13 mouse cellular contexts compared by ENCODE assay signal in the genomic region with DNA sequence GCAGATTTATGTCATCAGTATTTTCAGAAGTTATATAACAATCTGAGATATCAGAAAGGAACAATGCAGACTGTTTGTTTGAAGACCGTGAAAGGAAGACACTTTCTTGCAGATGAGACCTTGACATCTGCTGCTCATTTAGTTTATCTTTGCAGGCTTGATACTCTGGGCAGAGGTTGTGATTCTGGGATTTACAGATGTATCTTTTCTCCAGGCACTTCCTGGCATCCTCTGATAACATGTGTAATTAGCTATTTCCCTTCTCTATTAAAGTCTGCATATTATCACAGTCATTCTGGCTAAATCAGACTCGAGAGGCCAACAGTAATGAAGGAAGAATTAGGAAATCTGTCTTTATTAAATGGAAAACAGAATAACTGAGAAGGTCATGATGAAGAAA.
"Had no signal": no experiment of that assay in that cellular context is flagged by ENCODE, and none has a peak within 500 bp of the region (broad histone marks: within the 10 kb centered on the region; RNA-seq: fewer than 3 reads in every experiment).

No protein-coding gene starts in this region.

- H3K4me2 ChIP-seq: intestine, embryonic 15.5 days; limb, embryonic 12.5 days; limb, embryonic 15.5 days; liver, embryonic 13.5 days; lung, embryonic 15.5 days; midbrain, embryonic 11.5 days had no signal

- H3K4me1 ChIP-seq: intestine, embryonic 15.5 days; limb, embryonic 12.5 days; limb, embryonic 15.5 days; liver, embryonic 13.5 days; lung, embryonic 15.5 days had no signal

- H3K27ac ChIP-seq: intestine, embryonic 15.5 days; limb, embryonic 12.5 days; limb, embryonic 15.5 days; liver, embryonic 13.5 days; lung, embryonic 15.5 days had no signal

- H3K27me3 ChIP-seq: intestine, embryonic 15.5 days; limb, embryonic 12.5 days; limb, embryonic 15.5 days; liver, embryonic 13.5 days; lung, embryonic 15.5 days had no signal

- H3K4me3 ChIP-seq: intestine, embryonic 15.5 days; limb, embryonic 12.5 days; limb, embryonic 15.5 days; liver, embryonic 13.5 days; lung, embryonic 15.5 days had no signal

- H3K36me3 ChIP-seq: intestine, embryonic 15.5 days; limb, embryonic 12.5 days; limb, embryonic 15.5 days; liver, embryonic 13.5 days; lung, embryonic 15.5 days had no signal

- DNase-seq: kidney, adult 18-20 months; kidney, adult 9 months; kidney, postnatal 36 days; left cerebral cortex, postnatal 4 days; liver, embryonic 13.5 days; midbrain, embryonic 14.5 days; thymus, adult 18-20 months had no signal

- H3K9me3 ChIP-seq: intestine, embryonic 15.5 days; limb, embryonic 12.5 days; limb, embryonic 15.5 days; liver, embryonic 13.5 days; lung, embryonic 15.5 days had no signal

- H3K9ac ChIP-seq: intestine, embryonic 15.5 days; limb, embryonic 12.5 days; limb, embryonic 15.5 days; liver, embryonic 13.5 days; lung, embryonic 15.5 days had no signal

- ATAC-seq: hindbrain, embryonic 16.5 days; intestine, embryonic 15.5 days had no signal
